Mouse (Mus musculus): ENCODE measurements around the gene Rarg.

DNA sequence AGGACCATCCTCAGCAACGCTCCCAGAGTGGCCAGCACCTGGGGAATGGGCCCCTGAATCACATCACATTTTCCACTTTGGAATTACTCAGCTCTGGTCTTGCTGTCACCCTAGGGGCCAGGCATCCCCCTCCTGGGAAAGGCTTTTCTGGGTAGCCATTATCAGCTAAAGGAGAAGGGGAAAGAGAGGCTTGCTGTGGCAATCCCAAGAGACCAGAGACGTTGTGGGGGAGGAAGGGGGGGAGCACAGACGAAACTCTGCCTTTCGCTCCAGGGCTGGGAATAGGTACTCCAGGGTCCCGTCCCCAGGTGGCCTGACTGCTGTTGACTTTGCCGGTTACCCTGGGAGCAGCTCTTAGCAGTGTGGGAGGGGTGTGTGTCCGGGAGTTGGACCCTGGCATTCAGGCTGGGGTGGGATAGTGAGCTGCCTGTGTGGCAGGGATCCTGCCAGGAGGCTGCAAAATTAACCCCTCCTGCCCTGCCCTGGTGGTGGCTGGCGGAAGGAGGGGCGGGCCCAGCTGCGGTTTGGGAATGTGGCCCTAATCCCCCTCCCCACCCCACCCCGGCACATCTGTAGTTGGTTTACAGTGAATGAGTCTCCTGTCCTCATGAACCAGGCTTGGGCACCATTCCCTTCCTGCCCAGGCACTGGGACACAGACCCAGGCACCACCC is 1.4 kb upstream of the Rarg start:
- no peak for TF ChIP-seq POLR2A (IDR thresholded peaks at IDR 0.05; ENCODE audit: control insufficient read depth, extremely low read depth, insufficient read depth, low read length, poor library complexity)
- TF ChIP-seq CTCF (IDR thresholded peaks at IDR 0.05; ENCODE audit: borderline replicate concordance, control insufficient read depth, extremely low read depth, insufficient read depth, low read length, poor library complexity): no peak
